Mouse (Mus musculus): ENCODE results near the gene Mrpl36.

Gene Mrpl36

DNA sequence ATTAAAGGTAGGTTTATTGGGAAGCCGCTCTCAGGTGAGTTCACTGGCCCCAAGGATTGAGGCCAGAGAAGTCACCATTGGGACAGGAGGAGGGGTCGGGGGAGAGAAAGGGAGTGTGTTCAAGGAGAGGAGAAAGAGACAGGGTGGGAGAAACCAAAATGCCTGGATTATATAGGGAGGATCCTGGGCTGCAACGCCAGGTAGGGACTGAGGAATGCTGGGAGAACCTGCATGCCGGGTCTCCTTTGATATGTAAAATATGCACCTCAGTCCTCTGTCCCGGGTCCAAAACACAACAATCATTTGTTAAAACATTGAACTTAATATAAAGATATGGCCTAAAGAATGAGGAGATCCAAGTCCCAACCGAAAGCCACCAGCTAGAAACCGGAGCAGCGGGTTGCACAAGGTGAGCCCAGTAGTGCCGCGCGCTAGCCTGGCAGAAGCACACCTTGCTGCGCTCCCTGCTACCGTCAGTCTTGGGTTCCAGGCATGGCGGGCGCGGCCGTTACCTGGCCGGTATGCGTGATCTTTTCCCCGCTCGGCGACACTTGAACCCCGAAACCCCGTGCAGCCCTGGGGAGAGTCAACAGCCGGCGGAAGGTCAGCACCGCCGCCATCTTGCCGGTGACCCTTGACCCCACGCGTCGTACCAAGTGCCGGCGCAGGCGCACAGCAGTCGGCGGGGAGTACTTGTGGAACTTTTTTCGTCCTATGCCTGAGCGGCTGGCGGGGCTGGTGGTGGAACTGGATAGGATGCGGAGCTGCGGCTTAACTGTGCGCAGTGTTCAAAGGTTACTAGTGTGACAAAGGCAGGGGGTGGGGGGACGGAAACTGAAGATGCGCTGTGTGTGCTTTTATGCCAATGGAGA is at the start of gene Mrpl36, which contains the start of gene Ndufs6:
Mrpl36 (plus strand) TSS at position 687 of the 872 bp plus-strand sequence.
Ndufs6 (minus strand) TSS at position 716 of the 872 bp plus-strand sequence.
- DNase-seq (ENCODE audit: low read depth), result peak; percentile 90

- no peak for DNase-seq (ENCODE audit: low read depth)
These were observed 49.1 kb upstream of the Mrpl36 start for GRCm38 (mm10) chr13:73279196-73279595.

GRCm38 (mm10) chr13:73282407-73282806 is 45.9 kb upstream of the Mrpl36 start:
- no peak for DNase-seq (ENCODE audit: low read depth)

DNA sequence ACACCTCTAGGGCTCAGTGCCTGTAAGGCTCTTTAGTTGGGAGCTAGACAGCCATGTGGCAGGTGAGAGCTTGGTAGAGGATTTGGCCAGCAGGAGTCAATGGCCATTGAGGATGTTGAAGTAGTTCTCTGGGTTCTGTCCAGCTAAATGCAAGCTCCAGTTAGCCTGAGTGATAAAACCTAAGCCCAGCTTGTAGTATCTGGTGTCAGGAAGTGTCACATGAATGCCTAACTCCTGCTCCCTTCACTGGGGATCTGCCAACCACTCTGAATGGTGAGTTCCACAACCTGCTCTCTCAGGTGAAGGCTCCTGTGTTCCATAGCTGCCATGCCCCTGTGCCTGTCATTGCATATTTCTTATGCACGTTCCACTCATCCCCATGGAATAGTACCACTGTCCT is 44.8 kb upstream of the Mrpl36 start:
- DNase-seq (ENCODE audit: low read depth), result no peak

DNA sequence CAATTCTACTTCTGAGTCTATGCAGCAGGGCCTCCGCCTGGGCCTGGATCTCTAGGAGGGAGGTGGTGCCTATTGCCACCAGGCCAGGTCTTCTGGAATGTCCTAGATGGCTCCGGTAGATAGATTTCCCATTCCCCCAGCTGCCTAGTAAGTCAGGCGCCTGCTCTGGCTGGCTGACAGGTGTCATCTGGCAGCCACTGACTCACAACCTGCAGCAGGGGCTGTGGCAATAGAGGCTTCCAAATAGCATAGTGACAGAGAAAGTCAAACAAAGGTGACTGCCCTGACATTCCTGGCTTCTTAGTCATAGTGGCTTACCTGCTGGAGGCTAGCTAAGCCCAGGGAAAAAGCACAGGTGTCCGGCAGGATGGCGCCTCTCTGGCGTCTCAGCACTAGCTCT is 38.1 kb upstream of the Mrpl36 start:
- DNase-seq (ENCODE audit: low read depth), result no peak

- no peak for DNase-seq (ENCODE audit: low read depth)
These were observed 37.2 kb upstream of the Mrpl36 start for GRCm38 (mm10) chr13:73291102-73291501.

DNA sequence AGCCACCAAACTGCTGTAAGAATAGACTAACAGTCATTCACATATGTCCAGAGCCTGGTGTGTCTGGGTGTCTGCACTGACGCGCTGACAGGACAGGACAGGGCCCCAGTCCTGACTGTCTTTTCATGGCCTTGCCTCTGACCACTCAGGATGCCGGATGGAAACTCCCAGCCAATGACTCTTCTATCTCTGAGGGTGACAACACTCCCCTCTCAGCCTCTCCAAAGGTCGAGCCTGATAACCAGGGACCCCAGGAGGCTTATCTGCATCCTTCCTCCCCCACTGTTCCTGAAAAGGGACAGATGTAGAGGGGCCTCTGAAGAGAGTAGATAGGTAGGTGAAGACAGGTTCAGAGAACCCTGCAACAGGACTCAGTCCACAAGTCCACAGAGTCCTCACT is 29.6 kb upstream of the Mrpl36 start:
- DNase-seq (ENCODE audit: low read depth), result no peak

- DNase-seq (ENCODE audit: low read depth), result no peak
These were observed 29.0 kb upstream of the Mrpl36 start for GRCm38 (mm10) chr13:73299322-73299721.

DNA sequence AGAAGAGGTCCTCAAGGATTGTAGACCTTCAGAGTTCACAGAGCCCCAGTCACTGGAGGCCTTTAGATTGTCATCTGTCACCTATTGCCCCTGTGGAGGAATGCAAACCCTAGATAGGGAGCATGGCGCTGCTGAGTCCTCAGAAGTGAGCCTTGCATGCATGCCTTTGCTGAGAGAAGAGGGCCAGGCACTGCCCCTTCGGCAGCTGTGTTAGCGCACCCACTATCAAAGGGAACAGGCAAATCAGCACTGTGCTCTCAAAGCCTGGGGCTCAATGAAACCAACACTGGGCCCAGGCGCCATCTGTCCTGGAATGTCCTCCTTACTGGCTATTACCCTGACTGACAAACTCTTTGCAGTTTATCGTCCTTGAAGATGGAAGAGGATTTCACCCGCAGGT is 23.6 kb upstream of the Mrpl36 start:
- no peak for DNase-seq (ENCODE audit: low read depth)

DNA sequence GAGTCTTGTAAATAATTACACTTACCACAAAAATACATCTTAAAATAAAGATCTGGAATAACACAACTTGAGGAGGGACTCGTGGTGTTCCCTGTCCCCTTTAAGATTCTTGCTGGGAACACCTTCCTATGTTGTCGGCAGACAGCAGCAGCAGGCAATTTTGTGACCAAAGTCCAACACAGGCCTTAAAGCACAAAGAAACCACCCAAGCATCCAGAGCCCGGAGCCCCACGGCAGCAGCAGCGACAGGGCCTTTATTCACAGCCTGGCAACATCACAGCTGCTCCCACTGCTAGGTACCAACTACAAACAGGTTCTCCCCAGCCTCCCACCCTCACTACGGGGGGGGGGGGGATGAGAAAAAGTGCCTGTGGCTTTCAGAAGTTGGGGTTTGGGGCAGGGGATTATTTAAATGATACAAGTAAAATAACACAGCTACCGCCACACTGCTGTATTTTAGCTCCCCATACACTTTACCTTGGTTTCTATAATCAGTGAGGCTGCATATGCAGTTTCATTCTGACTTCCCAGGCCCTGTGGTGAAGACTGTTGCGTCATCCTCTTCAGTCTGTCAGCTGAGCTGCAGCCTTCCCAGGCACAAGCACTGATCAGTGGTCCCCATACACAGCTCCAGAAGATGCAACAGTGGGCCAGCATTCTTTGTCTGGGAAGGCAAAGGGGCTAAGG is 22.8 kb upstream of the Mrpl36 start:
- no peak for DNase-seq (ENCODE audit: low read depth)

DNA sequence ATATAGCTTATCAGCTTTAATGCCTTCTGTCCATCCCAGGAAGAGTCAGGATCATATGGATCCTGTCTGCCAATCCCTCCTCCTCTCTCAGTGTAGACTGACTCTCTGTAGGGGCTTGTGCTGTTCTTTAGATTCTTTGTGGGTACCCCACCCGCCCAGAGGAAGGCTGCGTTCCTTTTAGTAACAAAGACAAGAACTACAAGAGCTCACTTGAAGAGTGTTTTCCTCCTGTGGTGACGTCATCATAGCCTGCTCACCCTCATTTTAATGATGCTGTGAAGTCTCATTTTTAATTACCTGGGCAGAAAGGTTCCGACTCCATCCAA is 22.3 kb upstream of the Mrpl36 start:
- no peak for DNase-seq (ENCODE audit: low read depth)

GRCm38 (mm10) chr13:73306430-73306829 is 21.9 kb upstream of the Mrpl36 start:
- no peak for DNase-seq (ENCODE audit: low read depth)

DNA sequence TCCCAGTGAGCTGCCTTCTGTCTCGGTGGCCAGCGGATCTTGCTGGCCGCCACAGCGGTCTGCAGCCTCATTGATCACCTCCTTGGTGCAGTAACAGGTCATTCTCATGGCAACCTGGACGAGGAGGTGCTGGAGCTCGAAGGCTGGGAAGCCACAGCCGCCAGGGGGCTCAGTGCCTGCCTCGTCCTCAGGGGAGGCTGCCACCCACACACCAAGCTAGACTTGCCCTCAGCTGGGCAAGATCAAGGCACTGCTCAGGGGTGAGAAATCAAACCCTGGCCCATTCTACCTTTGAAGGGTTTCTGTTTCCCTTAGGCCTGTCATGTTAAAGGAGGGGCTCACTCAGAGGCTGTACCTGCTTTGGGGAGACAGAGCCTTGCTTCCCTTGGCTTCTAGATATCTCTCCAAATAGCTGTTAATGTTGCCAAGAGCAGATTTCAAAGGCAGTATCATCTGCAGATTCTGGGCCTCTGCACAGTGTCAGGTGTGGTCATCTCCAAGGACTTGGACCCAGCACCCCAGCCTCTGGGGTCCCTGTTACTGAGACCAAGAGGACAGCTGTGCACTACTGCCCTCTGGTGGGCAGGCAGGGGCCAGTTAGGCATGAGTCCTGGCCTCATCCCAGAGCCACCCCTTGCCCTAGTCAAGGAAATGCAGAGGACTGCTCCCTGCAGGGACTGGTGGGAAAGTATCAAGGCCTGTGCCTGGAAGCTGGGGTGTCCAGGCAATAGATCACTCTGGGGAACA is 18.0 kb upstream of the Mrpl36 start:
- DNase-seq (ENCODE audit: low read depth), result peak; percentile 66

DNA sequence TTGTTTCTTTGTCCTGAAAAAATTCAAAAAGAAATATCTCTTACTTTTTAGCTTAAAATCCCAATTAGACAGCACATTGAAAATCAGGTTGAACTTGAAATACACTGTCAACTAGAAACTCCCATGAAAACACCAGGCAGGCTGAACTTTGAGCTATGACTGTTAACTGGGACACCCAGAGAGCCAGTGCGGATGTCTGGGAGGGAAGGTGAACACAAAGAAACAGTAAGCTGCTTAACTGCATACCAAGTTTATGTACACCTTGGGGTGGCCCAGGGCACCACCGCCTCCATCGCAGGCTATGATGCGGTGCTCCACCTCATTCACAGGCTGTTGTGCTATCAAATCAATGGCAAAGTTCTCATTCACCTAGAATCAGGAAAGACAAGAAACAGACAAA is 8.3 kb upstream of the Mrpl36 start:
- no peak for DNase-seq (ENCODE audit: low read depth)

DNA sequence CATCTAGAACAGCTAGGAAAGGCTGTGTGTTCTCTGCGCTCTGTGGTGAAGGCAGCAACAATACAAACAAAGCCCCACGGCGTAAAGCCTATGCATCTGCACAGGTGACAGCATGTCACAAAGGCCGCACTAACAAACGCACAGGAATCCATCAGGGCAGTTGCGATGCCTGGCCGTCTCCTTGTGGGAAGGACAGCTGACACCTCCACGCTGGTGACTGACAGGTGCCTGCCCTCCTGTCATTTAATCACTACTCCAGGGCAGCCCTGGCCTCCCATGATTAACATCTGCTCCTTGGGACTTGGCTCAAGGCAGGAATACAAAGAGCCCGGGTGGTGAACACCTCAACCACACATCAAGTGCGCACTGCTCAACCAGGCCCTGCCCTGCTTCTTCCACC is 5.7 kb upstream of the Mrpl36 start:
- DNase-seq (ENCODE audit: low read depth), result no peak

DNA sequence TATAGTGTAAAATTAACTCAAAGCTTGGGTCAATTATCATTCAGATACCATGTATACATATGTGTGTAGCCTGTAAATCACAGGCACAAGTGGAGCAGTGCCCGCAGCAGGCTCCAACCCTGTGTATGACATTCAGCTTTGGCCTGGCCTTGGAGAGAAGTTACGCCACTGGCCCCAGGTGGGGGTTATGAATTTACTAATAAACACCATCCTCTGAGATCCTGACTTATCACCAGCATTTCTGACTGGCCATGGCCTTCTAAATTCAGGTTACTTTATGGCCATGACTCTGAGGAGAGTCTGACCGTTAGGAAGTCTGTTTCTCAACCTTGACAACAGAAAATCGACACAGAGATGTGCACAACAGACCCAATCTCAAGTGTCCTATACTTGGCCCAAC is 4.9 kb upstream of the Mrpl36 start:
- no peak for DNase-seq (ENCODE audit: low read depth)

DNA sequence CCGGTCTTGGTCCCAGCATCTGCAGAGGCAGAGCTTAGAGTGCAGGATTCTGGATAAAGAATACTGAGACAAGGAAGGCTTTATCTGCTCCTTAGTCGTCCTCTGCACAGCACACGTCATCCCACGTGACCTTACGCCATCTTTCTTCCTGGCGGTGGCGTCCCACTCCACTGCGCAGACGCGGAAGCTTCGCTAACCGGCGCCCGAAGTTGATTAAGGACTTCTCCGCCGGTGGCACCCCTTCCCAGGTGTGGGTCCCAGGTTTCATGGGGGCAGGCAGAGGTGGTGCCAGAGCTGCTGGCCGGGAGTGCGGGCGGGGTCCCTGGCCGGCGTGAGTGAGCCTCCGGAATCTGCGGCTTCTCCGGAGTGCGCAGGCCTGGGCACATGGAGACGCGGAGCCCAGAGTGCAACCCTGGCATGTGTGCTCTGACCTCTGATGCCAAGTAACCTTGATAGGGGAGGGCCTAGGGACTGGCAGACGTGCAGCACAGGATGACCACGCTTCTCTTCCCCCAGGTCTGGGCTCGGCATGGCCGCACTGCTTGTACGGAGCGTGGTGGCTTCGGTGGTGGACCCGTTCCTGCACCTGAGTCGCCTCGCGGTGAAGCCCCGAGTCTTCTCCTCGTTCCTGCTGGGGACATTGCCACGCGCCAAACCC is 2.7 kb downstream of the Mrpl36 start:
- DNase-seq (ENCODE audit: low read depth), result peak; percentile 88

DNA sequence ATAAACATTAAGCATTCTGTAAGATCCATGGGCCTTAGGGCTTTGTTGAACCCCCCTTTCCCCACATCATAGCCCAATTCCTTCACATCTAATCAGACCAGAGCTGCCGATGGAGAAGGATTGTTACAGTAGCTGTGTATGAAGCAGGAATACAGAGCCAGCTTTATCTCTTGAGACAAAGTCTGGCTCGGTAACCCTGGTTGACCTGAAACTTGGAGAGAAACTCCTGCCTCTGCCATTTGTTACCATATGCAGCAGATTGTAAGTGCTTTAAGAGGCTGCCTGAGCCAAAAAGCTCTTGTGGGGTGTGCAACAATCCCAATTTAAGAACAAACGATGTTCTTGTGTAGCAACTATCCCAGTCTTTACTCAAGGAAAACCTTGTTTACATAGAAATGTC is 3.4 kb downstream of the Mrpl36 start:
- no peak for DNase-seq (ENCODE audit: low read depth)

GRCm38 (mm10) chr13:73336753-73337152 is 8.4 kb downstream of the Mrpl36 start:
- no peak for DNase-seq (ENCODE audit: low read depth)

DNA sequence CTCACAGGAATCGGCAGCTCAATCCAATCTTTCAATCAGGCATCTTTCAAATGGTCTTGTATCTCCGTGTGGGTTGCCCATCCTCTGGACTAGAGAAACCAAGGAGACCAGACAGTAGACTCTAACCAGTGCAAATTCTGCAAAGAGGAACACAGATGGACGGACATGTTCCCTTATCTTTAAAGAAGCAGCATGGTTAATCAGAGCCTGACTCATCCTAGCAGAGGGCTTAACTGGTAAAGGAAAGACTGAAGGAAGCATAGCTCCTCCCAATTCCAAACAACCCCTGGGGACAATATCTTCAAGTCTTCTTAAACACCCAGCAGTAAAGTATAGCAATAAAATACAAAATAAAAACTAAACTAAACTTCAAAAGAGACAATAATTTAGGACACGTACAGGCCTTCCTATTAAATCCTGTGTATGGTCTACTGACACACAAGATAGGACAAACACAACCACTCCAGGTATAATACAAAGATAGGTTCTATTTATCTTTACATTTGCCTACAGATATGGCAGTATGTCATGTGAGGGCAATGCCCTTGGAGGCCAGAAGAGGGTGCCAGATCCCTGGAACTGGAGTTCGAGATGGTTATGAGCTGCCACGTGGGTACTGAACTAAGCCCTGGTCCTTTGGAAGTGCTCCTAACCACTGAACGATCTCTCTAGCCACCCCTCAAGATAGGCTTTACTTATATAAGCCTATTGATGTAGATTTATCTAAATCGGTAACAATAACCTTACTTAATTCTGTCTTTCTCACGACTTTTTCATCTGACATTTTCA is 17.0 kb downstream of the Mrpl36 start:
- DNase-seq (ENCODE audit: low read depth), result peak; percentile 13

DNA sequence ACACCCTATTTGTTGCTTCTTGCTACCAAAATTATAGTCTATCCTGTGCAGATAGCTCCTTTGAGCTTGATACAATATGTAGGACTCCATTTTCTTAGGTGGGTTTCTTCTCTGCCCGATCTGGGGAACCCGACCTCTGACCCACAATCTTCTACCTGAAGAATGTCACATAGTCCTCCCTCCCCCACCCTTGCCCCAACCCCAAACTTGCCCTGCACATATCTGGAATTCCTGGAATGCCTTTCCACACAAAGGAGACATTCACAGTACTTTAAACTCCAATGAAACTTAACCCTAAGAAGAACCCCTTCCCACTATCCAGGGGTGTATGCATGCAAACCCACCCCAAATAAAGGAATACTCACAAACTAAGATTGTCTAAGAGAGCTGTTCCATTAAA is 17.8 kb downstream of the Mrpl36 start:
- DNase-seq (ENCODE audit: low read depth), result no peak
